Mouse (Mus musculus): ENCODE results near the gene Egflam.

DNA sequence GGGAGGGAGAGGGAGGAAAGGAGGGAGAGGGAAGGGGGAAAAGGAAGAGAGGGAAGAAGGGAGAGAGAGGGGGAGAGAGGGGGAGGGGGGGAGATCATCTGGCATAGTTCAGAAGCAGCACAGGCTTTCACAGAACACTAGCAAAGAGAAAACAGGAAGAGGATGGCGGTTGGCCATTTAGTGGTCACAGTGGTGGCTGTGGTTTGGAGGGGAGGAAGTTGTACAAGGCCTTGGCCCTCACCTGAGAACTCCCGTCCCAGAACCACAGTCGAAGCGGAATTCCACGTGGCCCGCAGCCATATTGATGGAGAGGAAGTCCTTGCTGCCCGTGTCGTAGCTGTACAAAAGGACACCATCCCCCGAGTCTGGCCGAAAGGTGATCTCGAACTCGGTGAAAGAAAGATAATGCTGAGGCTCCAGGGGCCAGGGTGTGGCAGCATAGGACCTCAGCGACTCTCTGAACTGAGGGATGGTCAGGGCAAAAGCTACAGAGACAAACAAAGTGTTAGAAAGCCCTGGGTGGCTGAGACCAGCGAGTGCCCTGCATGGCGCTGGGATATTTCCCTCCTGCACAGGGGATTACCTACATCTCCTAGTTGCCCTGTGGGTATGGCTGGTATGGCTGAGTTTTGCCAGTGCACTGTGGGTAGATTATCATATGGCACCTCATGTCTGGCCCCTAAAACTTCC lies 155.9 kb downstream of the Egflam start:
- TF ChIP-seq GATA1 (IDR thresholded peaks at IDR 0.05; ENCODE audit: borderline replicate concordance, low read length), result no peak
- no peak for TF ChIP-seq FLI1 (IDR thresholded peaks at IDR 0.05; ENCODE audit: low read length)
